14 mouse cellular contexts compared by ENCODE assay signal in the genomic region with DNA sequence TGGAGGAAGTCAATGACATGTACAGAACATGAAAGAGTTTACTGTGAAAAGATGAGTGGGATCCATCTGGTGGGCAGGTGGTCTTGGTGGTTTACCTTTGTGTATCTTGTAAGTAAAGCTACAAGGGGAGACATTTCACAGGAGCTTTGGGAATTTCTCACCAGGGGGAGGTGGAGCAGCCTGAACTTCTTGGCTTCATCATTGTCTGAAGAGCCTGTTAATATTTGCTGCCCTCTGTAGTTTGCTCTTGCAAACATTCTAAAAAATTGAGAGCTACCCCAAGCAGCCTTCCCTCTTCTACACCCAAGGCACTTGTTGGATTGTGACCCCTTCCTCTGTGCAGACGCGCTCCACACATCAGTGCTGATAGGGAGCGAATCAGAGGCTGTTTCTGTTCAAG.
A peak's percentile ranks its signal among the peaks of the same experiment; 100 is the strongest.
DNase-seq lines count a peak whose midpoint lies in the region; ATAC-seq and TF ChIP-seq lines count a peak whose summit lies in the region.
"Had no signal": no experiment of that assay in that cellular context is flagged by ENCODE, and none has a peak within 500 bp of the region (broad histone marks: within the 10 kb centered on the region; RNA-seq: fewer than 3 reads in every experiment).

No protein-coding gene starts in this region.

- H3K27ac ChIP-seq in intestine, postnatal 0 days (ENCODE audit: low read depth, low read length): no peak overlapping the region
- H3K27ac ChIP-seq in intestine, embryonic 15.5 days: no peak overlapping the region
- H3K27ac ChIP-seq: forebrain, embryonic 13.5 days; heart, embryonic 15.5 days; liver, embryonic 15.5 days; midbrain, embryonic 10.5 days had no signal

- no peak overlapping the region for H3K4me3 ChIP-seq in intestine, postnatal 0 days (ENCODE audit: low read depth, low read length)
- H3K4me3 ChIP-seq in intestine, embryonic 15.5 days (replicated peaks): no peak overlapping the region
- H3K4me3 ChIP-seq: forebrain, embryonic 13.5 days; heart, embryonic 15.5 days; liver, embryonic 15.5 days; midbrain, embryonic 10.5 days had no signal

- H3K27me3 ChIP-seq in intestine, postnatal 0 days (replicated peaks; ENCODE audit: control insufficient read depth, insufficient read depth, low read length): no peaks in the 10 kb centered on the region
- H3K27me3 ChIP-seq in intestine, embryonic 15.5 days (replicated peaks): no peaks in the 10 kb centered on the region
- H3K27me3 ChIP-seq: forebrain, embryonic 13.5 days; heart, embryonic 15.5 days; liver, embryonic 15.5 days had no signal

- TF ChIP-seq CTCF in intestine, postnatal 0 days (IDR thresholded peaks at IDR 0.05; ENCODE audit: low read depth): peak; percentile 53

- no peak overlapping the region for H3K4me2 ChIP-seq in intestine, postnatal 0 days (replicated peaks; ENCODE audit: low read depth)
- H3K4me2 ChIP-seq in intestine, embryonic 15.5 days (replicated peaks): no peak overlapping the region
- H3K4me2 ChIP-seq: forebrain, embryonic 13.5 days; heart, embryonic 15.5 days; liver, embryonic 15.5 days had no signal

- no peaks in the 10 kb centered on the region for H3K36me3 ChIP-seq in intestine, postnatal 0 days (ENCODE audit: control insufficient read depth, insufficient read depth)
- H3K36me3 ChIP-seq in intestine, embryonic 15.5 days: no peaks in the 10 kb centered on the region
- H3K36me3 ChIP-seq: heart, embryonic 15.5 days; liver, embryonic 15.5 days; midbrain, embryonic 10.5 days had no signal

- H3K9me3 ChIP-seq in intestine, postnatal 0 days (ENCODE audit: control insufficient read depth): no peaks in the 10 kb centered on the region
- H3K9me3 ChIP-seq in intestine, embryonic 15.5 days: no peaks in the 10 kb centered on the region
- H3K9me3 ChIP-seq: forebrain, embryonic 13.5 days; heart, embryonic 15.5 days; liver, embryonic 15.5 days; midbrain, embryonic 10.5 days had no signal

- WGBS in intestine, postnatal 0 days: 76% methylated on average over 3 of the region's 3 CpGs
- 72% methylated on average over 3 of the region's 3 CpGs for WGBS in intestine, embryonic 15.5 days

- peak; percentile 11 for DNase-seq in cerebellum, adult 9-10 months
- DNase-seq in cerebellum, postnatal 25 days: no peak
- peak; percentile 8 for DNase-seq in lung, postnatal 10 days
- DNase-seq in lung, postnatal 25 days (ENCODE audit: low spot score): no peak
- DNase-seq in ovary, postnatal 36 days (ENCODE audit: low spot score): no peak
- DNase-seq: gastrocnemius, postnatal 10 days; thymus, postnatal 14 days had no signal

- no peak for ATAC-seq in intestine, postnatal 0 days
- no peak for ATAC-seq in intestine, embryonic 15.5 days
- ATAC-seq: forebrain, embryonic 13.5 days; inflammation-experienced regulatory T-cells, adult 6 months had no signal

- H3K4me1 ChIP-seq in intestine, postnatal 0 days (replicated peaks; ENCODE audit: control insufficient read depth, insufficient read depth, low read length): no peaks in the 10 kb centered on the region
- no peaks in the 10 kb centered on the region for H3K4me1 ChIP-seq in intestine, embryonic 15.5 days (replicated peaks)
- H3K4me1 ChIP-seq: forebrain, embryonic 13.5 days; liver, embryonic 15.5 days had no signal

- no peak overlapping the region for H3K9ac ChIP-seq in intestine, postnatal 0 days (ENCODE audit: low read depth, low read length)
- H3K9ac ChIP-seq in intestine, embryonic 15.5 days: no peak overlapping the region
- H3K9ac ChIP-seq: forebrain, embryonic 13.5 days; heart, embryonic 15.5 days; liver, embryonic 15.5 days had no signal

Comparison
In these comparisons a context has a peak if more than half of its experiments do, and no peak if none do; other contexts are left out.
1. DNase-seq: peak in cerebellum, adult 9-10 months (single experiment) and lung, postnatal 10 days (single experiment); none in cerebellum, postnatal 25 days (0 of 2), lung, postnatal 25 days (single experiment) and ovary, postnatal 36 days (single experiment).